Mouse (Mus musculus): ENCODE data around the gene Ptprg.

DNA sequence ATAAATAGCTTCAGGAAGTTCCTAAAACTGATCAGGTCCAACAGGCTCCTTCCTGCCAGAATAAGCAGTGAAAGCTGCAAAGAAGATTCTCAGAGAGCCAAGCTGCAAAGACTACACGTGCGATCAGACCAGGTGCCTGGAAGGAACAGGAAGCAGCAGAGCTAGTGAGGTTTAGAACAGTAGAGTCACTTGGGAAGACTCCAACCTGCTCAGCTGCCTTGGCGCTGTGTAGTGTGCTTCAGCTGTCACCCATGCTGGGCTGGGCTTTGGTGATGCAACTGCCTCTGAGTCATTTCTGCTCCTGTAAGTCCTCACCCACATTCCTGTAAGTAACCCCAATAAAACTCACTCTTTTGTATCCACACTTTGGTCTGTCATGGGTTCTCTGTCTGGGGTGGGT, 87.7 kb downstream of the Ptprg start:
- TF ChIP-seq POLR2A (IDR thresholded peaks at IDR 0.05; ENCODE audit: borderline replicate concordance, insufficient read depth, low read length) (no peak), CTCF (IDR thresholded peaks at IDR 0.05; ENCODE audit: borderline replicate concordance, insufficient read depth, low read depth, low read length) (no peak)

Measured in cerebellum, adult 2 months (tissue).